9 mouse cellular contexts compared by ENCODE assay signal in the genomic region with DNA sequence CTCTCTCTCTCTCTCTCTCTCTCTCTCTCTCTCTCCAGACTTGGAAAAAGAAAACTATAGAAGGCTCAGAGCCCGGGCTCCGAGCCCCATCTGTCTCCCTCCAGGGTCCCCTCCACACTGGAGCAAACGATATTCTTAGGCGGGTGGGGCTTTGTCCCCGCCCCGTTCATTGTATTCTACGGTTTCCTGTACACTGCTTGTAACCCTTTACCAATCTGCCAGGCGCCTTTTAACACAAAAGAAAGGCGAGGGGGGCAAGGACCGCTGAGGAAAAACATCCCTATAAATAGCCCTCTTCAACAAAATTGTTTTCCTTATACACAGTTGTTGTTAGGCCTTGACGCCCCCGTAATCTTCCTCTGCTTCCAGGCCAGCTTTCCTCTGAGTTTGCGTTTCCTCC. TPM values are rescaled to one million over a fixed set of nuclear protein-coding genes. Genes with fewer than 3 reads are reported as not detected.
DNase-seq lines count a peak whose midpoint lies in the region; TF ChIP-seq lines count a peak whose summit lies in the region.
"Had no signal": no experiment of that assay in that cellular context is flagged by ENCODE, and none has a peak within 500 bp of the region (broad histone marks: within the 10 kb centered on the region; RNA-seq: fewer than 3 reads in every experiment).

No protein-coding gene starts in this region.

- peak; percentile 35 for DNase-seq in gastrocnemius, postnatal 25 days
- no peak for DNase-seq in gastrocnemius, postnatal 10 days
- peak; percentile 99 for DNase-seq in heart, adult 11 months
- peak; percentile 55 for DNase-seq in heart, postnatal 4 days
- DNase-seq in lung, adult 2 months = peak; percentile 17
- DNase-seq in spleen, postnatal 36 days (ENCODE audit: low spot score in 2 of 2) = no peak
- DNase-seq in embryo, embryonic 10 days (ENCODE audit: low spot score) = no peak
- DNase-seq in testis, postnatal 14 days (ENCODE audit: low spot score) = no peak
- DNase-seq: right cerebral cortex, postnatal 25 days had no signal

- H3K4me3 ChIP-seq in lung, adult 2 months (replicated peaks; ENCODE audit: extremely low read depth, low read depth, low read length) = peak overlapping the region; percentile 24

- 42% methylated on average over 13 of the region's 13 CpGs for WGBS in lung, adult 2 months

- TF ChIP-seq CTCF in lung, adult 2 months (IDR thresholded peaks at IDR 0.05; ENCODE audit: insufficient read depth, low read length) = no peak

- TF ChIP-seq POLR2A in lung, adult 2 months (IDR thresholded peaks at IDR 0.05; ENCODE audit: borderline replicate concordance, extremely low read depth, low read depth, low read length) = peak; percentile 33; the same call in 1 of the 2 replicates

- peaks cover 9% of the 10 kb centered on the region for H3K4me1 ChIP-seq in lung, adult 2 months (ENCODE audit: control insufficient read depth, insufficient read depth, low read length)

RNA-seq across cellular contexts. Expression of gene Arhgap31, which starts 11.9 kb away (rescaled TPM):
- 10 to 100 TPM; 11.9 to 14.7 TPM for total RNA-seq in gastrocnemius, postnatal 25 days (2021)
- 10 to 100 TPM; 22.1 to 28.5 TPM for total RNA-seq in gastrocnemius, postnatal 10 days (2021)
- total RNA-seq in heart, postnatal 4 days (2021) = 10 to 100 TPM; 68.2 to 73.4 TPM
- 43.9 and 46.8 TPM in 2 replicates for polyA plus RNA-seq in lung, adult 2 months (2012; rRNA removed)

RNA-seq across cellular contexts. Expression of gene B4galt4, which starts 17.1 kb away (rescaled TPM):
- 1 to 10 TPM; 4.0 to 4.4 TPM for total RNA-seq in gastrocnemius, postnatal 25 days (2021)
- total RNA-seq in gastrocnemius, postnatal 10 days (2021) = 1 to 10 TPM; 5.5 to 5.7 TPM
- 10 to 100 TPM; 10.1 to 13.1 TPM for total RNA-seq in heart, postnatal 4 days (2021)
- 18.0 and 21.4 TPM in 2 replicates for polyA plus RNA-seq in lung, adult 2 months (2012; rRNA removed)

Comparison
In these comparisons a context has a peak if more than half of its experiments do, and no peak if none do; other contexts are left out.
1. DNase-seq: peak in gastrocnemius, postnatal 25 days (single experiment), heart, adult 11 months (single experiment), heart, postnatal 4 days (single experiment) and lung, adult 2 months (single experiment); none in gastrocnemius, postnatal 10 days (single experiment), spleen, postnatal 36 days (0 of 2), embryo, embryonic 10 days (single experiment) and testis, postnatal 14 days (single experiment).